Mouse (Mus musculus) E14TG2a.4 (cell line): Measurements from ENCODE around the gene Ina.

ENCODE experiments used
- CTCF ChIP-seq: conservative IDR thresholded peaks from 2 replicates; pipeline ENCODE4 v1.5.1; 2014; ENCODE audit warnings: low read length
- NANOG ChIP-seq: IDR thresholded peaks from 2 replicates; pipeline ENCODE4 v1.6.1; 2014; ENCODE audit warnings: borderline replicate concordance, low read length, mixed read lengths
- POU5F1 ChIP-seq: IDR thresholded peaks from 2 replicates; pipeline ENCODE4 v1.6.1; 2014; ENCODE audit warnings: low read length, borderline replicate concordance

DNA sequence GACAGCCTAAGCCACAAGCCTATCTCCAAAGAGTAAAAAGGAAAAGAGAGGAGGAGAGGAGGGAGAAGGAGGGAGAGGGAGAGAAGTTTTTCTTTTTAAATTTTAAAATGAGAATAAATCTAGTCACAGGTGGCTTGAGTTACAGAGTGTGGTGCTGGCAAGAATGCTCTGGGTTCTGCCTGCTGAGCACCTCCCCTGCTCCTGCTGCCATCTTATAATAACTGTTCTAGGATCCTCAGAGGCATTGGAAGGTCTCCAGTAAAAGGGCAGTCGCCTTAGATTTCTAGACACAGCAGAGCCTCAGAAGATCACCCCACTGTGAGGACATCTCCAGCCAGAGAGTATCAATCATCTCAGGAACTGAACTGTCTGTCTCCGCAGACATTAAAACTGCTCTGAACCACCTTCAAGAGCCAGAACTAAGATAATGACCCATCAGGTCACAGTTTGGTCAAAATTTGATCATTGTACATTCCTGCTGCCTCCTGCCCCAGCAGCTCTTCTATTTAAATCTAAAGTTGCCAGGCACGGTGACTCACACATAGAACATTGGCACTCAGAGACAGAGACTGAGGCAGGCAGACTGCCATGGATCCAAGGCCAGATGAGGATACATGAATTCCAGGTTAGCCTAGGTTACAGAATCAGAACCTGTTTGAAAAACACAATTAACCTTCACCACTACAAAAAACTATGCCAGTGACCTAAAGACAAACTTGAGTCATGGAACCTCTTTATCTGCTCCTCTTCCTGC, 26.4 kb downstream of the Ina start:
- TF ChIP-seq CTCF (no peak), POU5F1 (no peak), NANOG (no peak)
